Comparison of ENCODE assay signal across 16 mouse cellular contexts in genomic region chr4:128858878-128859277, GRCm38 (mm10). TPM values are rescaled to one million over a fixed set of nuclear protein-coding genes. Genes with fewer than 3 reads are reported as not detected.
DNase-seq lines count a peak whose midpoint lies in the region; ATAC-seq and TF ChIP-seq lines count a peak whose summit lies in the region.
"Had no signal": no experiment of that assay in that cellular context is flagged by ENCODE, and none has a peak within 500 bp of the region (broad histone marks: within the 10 kb centered on the region; RNA-seq: fewer than 3 reads in every experiment).

No protein-coding gene starts in this region.

- peaks cover 2% of the 10 kb centered on the region for H3K4me1 ChIP-seq in ES-Bruce4 (ENCODE audit: control insufficient read depth, insufficient read depth, low read length)
- peaks cover 17% of the 10 kb centered on the region for H3K4me1 ChIP-seq in liver, postnatal 0 days (ENCODE audit: insufficient read depth)
- H3K4me1 ChIP-seq: embryonic facial prominence, embryonic 15.5 days; intestine, embryonic 15.5 days had no signal

- intact Hi-C loops in left cerebral cortex, adult 2 months (cut with DNase I) = loop anchor here (2.0 to 5.0 kb wide), 3 partner anchors 82 to 247 kb away; partner anchors contain the start of gene Zscan20
- intact Hi-C loops in left cerebral cortex, postnatal 25 days (cut with DNase I) = loop anchor here (1.0 to 5.0 kb wide), 4 partner anchors 47 to 242 kb away; partner anchors contain the start of gene Tlr12

- peak; percentile 31 for TF ChIP-seq CTCF in left cerebral cortex, adult 2 months (IDR thresholded peaks at IDR 0.05)
- TF ChIP-seq CTCF in ES-Bruce4 (IDR thresholded peaks at IDR 0.05; ENCODE audit: low read depth, low read length) = peak; percentile 51
- TF ChIP-seq CTCF in liver, postnatal 0 days (IDR thresholded peaks at IDR 0.05; ENCODE audit: low read depth) = peak; percentile 54

- DNase-seq in CD4-positive, CD25-positive, alpha-beta regulatory T cell, adult 2 months (ENCODE audit: low read depth, low spot score) = peak; percentile 44
- DNase-seq in left cerebral cortex, adult 2 months (ENCODE audit: extremely low spot score in 1 of 2, low spot score in 2 of 2) = no peak
- no peak for DNase-seq in left cerebral cortex, postnatal 25 days (ENCODE audit: low spot score in 2 of 2)
- peak; percentile 26 for DNase-seq in liver, postnatal 0 days
- DNase-seq in frontal cortex, postnatal 10 days (ENCODE audit: low spot score in 2 of 2) = no peak
- DNase-seq in layer of hippocampus, postnatal 25 days (ENCODE audit: extremely low spot score in 1 of 2, low spot score in 1 of 2) = no peak
- DNase-seq: heart, adult 11 months had no signal

- no peak for ATAC-seq in CD4-positive, CD25-positive, alpha-beta regulatory T cell, adult 4 months
- no peak for ATAC-seq in liver, postnatal 0 days
- ATAC-seq: forebrain, embryonic 16.5 days; intestine, embryonic 15.5 days; midbrain, embryonic 16.5 days had no signal

- no peak for TF ChIP-seq POLR2A in ES-Bruce4 (IDR thresholded peaks at IDR 0.05; ENCODE audit: insufficient read depth, low read length)

- TF ChIP-seq EP300 in ES-Bruce4 (IDR thresholded peaks at IDR 0.05; ENCODE audit: insufficient read depth, low read depth, low read length) = no peak
- no peak for TF ChIP-seq EP300 in liver, postnatal 0 days (IDR thresholded peaks at IDR 0.05; ENCODE audit: low read depth)

- no peak overlapping the region for H3K27ac ChIP-seq in left cerebral cortex, adult 2 months
- no peak overlapping the region for H3K27ac ChIP-seq in ES-Bruce4 (ENCODE audit: insufficient read depth, low read length)
- no peak overlapping the region for H3K27ac ChIP-seq in liver, postnatal 0 days (ENCODE audit: low read depth)
- H3K27ac ChIP-seq: embryonic facial prominence, embryonic 15.5 days; intestine, embryonic 15.5 days; limb, embryonic 15.5 days; macrophage; neural tube, embryonic 15.5 days had no signal

- no peak overlapping the region for H3K4me3 ChIP-seq in left cerebral cortex, adult 2 months
- H3K4me3 ChIP-seq in ES-Bruce4 (ENCODE audit: low read depth, low read length) = no peak overlapping the region
- H3K4me3 ChIP-seq in liver, postnatal 0 days (ENCODE audit: low read depth, low read length) = no peak overlapping the region
- H3K4me3 ChIP-seq: embryonic facial prominence, embryonic 15.5 days; intestine, embryonic 15.5 days; limb, embryonic 15.5 days; neural tube, embryonic 15.5 days had no signal

- no peaks in the 10 kb centered on the region for H3K36me3 ChIP-seq in ES-Bruce4 (ENCODE audit: control insufficient read depth, insufficient read depth, low read length, poor library complexity, severe bottlenecking)
- H3K36me3 ChIP-seq in liver, postnatal 0 days (replicated peaks; ENCODE audit: insufficient read depth, low read length) = no peaks in the 10 kb centered on the region
- H3K36me3 ChIP-seq: embryonic facial prominence, embryonic 15.5 days; intestine, embryonic 15.5 days; limb, embryonic 15.5 days; neural tube, embryonic 15.5 days had no signal

- no peak overlapping the region for H3K4me2 ChIP-seq in liver, postnatal 0 days (ENCODE audit: low read depth, low read length)
- H3K4me2 ChIP-seq: embryonic facial prominence, embryonic 15.5 days; intestine, embryonic 15.5 days; limb, embryonic 15.5 days; neural tube, embryonic 15.5 days had no signal

- H3K9ac ChIP-seq in ES-Bruce4 (ENCODE audit: low read depth, poor library complexity, severe bottlenecking) = no peak overlapping the region
- H3K9ac ChIP-seq in liver, postnatal 0 days (replicated peaks) = no peak overlapping the region
- H3K9ac ChIP-seq: embryonic facial prominence, embryonic 15.5 days; intestine, embryonic 15.5 days; limb, embryonic 15.5 days; neural tube, embryonic 15.5 days had no signal

- no peaks in the 10 kb centered on the region for H3K27me3 ChIP-seq in ES-Bruce4 (ENCODE audit: control insufficient read depth, insufficient read depth, low read length, poor library complexity, severe bottlenecking)
- H3K27me3 ChIP-seq in liver, postnatal 0 days (ENCODE audit: insufficient read depth, low read length) = no peaks in the 10 kb centered on the region
- H3K27me3 ChIP-seq: embryonic facial prominence, embryonic 15.5 days; intestine, embryonic 15.5 days; limb, embryonic 15.5 days; neural tube, embryonic 15.5 days had no signal

- WGBS in liver, postnatal 0 days (ENCODE audit: insufficient replicate concordance) = 60% methylated on average over 4 of the region's 4 CpGs

- H3K9me3 ChIP-seq in ES-Bruce4 (replicated peaks; ENCODE audit: control insufficient read depth, insufficient read depth, low read length, poor library complexity, severe bottlenecking) = no peaks in the 10 kb centered on the region
- no peaks in the 10 kb centered on the region for H3K9me3 ChIP-seq in liver, postnatal 0 days (ENCODE audit: low read length)
- H3K9me3 ChIP-seq: embryonic facial prominence, embryonic 15.5 days; intestine, embryonic 15.5 days; limb, embryonic 15.5 days; neural tube, embryonic 15.5 days had no signal

RNA-seq across cellular contexts. Expression of gene Trim62, which starts 24.5 kb away (rescaled TPM):
- polyA plus RNA-seq in CD4-positive, CD25-positive, alpha-beta regulatory T cell, adult 4 months (2017; shearing (Covaris generic)) = 1 to 10 TPM; 1.3 to 1.6 TPM
- total RNA-seq in left cerebral cortex, adult 2 months (2021) = 10 to 100 TPM; 15.3 to 18.8 TPM
- total RNA-seq in left cerebral cortex, postnatal 25 days (2021) = 10 to 100 TPM; 17.2 to 20.4 TPM
- polyA plus RNA-seq in ES-Bruce4 (2011; ENCODE audit: insufficient read depth, insufficient read length, low read depth, missing spikeins) = 1.9 and 2.8 TPM in 2 replicates
- 0.26 and 0.32 TPM in 2 replicates for polyA plus RNA-seq in liver, postnatal 0 days (2015; fragmentation: Nextera tagmentation; extraction: Ambion mirVana)
- total RNA-seq in layer of hippocampus, postnatal 25 days (2021) = 10 to 100 TPM; 15.1 to 16.2 TPM

RNA-seq across cellular contexts. Expression of gene Zfp362, which starts 53.0 kb away (rescaled TPM):
- polyA plus RNA-seq in CD4-positive, CD25-positive, alpha-beta regulatory T cell, adult 4 months (2017; shearing (Covaris generic)) = 1 to 10 TPM; 8.3 to 8.4 TPM
- total RNA-seq in left cerebral cortex, adult 2 months (2021) = 10 to 100 TPM; 27.1 to 28.1 TPM
- total RNA-seq in left cerebral cortex, postnatal 25 days (2021) = 10 to 100 TPM; 25.8 to 28.8 TPM
- polyA plus RNA-seq in ES-Bruce4 (2011; ENCODE audit: insufficient read depth, insufficient read length, low read depth, missing spikeins) = 11.6 and 12.8 TPM in 2 replicates
- polyA plus RNA-seq in liver, postnatal 0 days (2015; fragmentation: Nextera tagmentation; extraction: Ambion mirVana) = 5.1 and 5.4 TPM in 2 replicates
- 10 to 100 TPM; 24.7 to 33.8 TPM for total RNA-seq in layer of hippocampus, postnatal 25 days (2021)

Comparison
In these comparisons a context has a peak if more than half of its experiments do, and no peak if none do; other contexts are left out.
1. DNase-seq: peak in CD4-positive, CD25-positive, alpha-beta regulatory T cell, adult 2 months (single experiment) and liver, postnatal 0 days (single experiment); none in left cerebral cortex, adult 2 months (0 of 2), left cerebral cortex, postnatal 25 days (0 of 2), frontal cortex, postnatal 10 days (0 of 2) and layer of hippocampus, postnatal 25 days (0 of 2).
2. Peak in every context shown above with its lines, with median percentiles within 50 percentile points of each other: CTCF ChIP-seq.